Mouse (Mus musculus): ENCODE measurements around the gene Stat1. TPM values are rescaled to one million over a fixed set of nuclear protein-coding genes. Genes with fewer than 3 reads are reported as not detected.
A peak's percentile ranks its signal among the peaks of the same experiment; 100 is the strongest.

Stat1 gene
- total and polyA plus RNA-seq, 3 experiments = 10.2 to 77.0 (median 66.1) TPM

DNA sequence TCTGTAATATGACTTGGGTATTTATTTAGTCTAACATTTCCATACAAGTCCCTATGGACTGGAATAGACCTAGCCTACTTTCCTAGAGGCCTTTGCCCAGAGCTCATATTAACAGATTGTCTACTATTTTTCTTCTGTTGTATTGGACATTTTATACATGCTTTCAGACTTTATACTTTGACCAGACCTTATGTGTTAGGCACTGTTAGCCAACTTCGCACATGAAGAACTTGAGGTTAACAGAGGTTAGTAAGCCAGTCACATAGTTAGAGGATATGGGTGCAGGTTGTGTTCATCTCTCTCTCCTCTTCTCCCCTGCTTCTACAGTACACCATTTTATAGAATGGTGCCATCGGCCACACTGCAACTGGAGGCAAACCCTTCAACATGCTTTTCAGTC lies 38.8 kb downstream of the Stat1 start:
- DNase-seq (ENCODE audit: low spot score) = no peak
- no peak for ATAC-seq (ENCODE audit: extremely low read depth, insufficient number of reproducible peaks, low FRiP score, poor library complexity, severe bottlenecking)
- Histone ChIP-seq H3K4me3 (ENCODE audit: low read depth, low read length) (no peak overlapping the region), H3K36me3 (replicated peaks) (peaks cover 93% of the 10 kb centered on the region), H3K9me3 (replicated peaks) (no peaks in the 10 kb centered on the region), H3K4me1 (ENCODE audit: insufficient read depth, low read depth, low read length) (no peaks in the 10 kb centered on the region), H3K27me3 (ENCODE audit: insufficient read depth, low read length) (no peaks in the 10 kb centered on the region)
- TF ChIP-seq POLR2AphosphoS5 (IDR thresholded peaks at IDR 0.05; ENCODE audit: insufficient replicate concordance, low read depth, low read length) = no peak
- no peak for TF ChIP-seq GATA1 (IDR thresholded peaks at IDR 0.05; ENCODE audit: borderline replicate concordance, low read length)
- TF ChIP-seq GATA2 (IDR thresholded peaks at IDR 0.05; ENCODE audit: borderline replicate concordance, low read depth, low read length) = no peak
- no peak for TF ChIP-seq TAL1 (conservative IDR thresholded peaks at IDR 0.05; ENCODE audit: low read depth, low read length)
- no peak for TF ChIP-seq CTCF (IDR thresholded peaks at IDR 0.05; ENCODE audit: low read depth, low read length)

DNA sequence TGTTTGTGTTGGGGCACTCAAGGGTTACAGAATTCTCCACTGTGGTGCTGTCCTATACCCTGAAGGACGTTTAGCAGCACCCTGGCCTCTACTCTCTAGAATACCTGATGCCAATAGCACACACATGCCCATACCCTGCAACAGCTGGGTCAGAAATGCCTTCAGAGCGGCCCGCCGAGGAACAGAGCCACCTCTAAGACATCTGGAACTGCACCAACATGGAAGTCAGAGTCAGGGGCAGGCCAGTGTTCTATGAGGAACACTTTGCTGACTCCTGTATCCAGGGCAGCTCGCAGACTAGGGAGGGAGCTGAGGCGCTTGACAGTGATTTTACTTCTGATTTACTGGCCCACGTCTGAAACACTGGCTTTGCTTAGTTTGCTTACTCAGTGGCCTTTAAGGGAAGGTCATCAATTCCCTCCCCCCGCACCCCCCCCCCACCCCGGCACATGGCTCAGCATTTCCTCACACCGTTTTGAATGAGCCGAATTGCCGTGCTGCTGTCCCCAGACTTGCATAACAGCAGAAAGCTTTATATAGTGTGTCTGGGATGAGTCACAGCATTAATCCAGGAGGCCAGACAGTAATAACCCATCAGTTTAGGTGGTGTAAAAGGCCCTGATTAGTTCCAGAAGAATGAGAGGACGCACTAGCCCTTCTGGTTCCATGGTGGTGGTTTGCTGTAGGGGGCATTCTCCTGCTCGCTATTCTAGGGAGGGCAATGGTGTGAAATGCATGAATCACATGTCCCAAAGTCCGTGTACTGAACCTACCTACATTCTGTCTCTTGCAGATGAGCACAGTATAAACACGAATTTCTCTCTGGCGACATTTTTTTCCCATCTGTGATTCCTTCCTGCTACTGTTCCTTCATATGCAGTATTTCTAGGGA lies 39.5 kb downstream of the Stat1 start:
- Histone ChIP-seq H3K4me3 (ENCODE audit: low read depth, low read length) (no peak overlapping the region), H3K27me3 (ENCODE audit: insufficient read depth, low read length) (no peaks in the 10 kb centered on the region), H3K36me3 (replicated peaks) (peaks cover 92% of the 10 kb centered on the region), H3K9me3 (replicated peaks) (no peaks in the 10 kb centered on the region), H3K4me1 (ENCODE audit: insufficient read depth, low read depth, low read length) (no peaks in the 10 kb centered on the region)
- DNase-seq (ENCODE audit: low spot score) (no peak), ATAC-seq (ENCODE audit: extremely low read depth, insufficient number of reproducible peaks, low FRiP score, poor library complexity, severe bottlenecking) (no peak)
- no peak for TF ChIP-seq CTCF (IDR thresholded peaks at IDR 0.05; ENCODE audit: low read depth, low read length)
- TF ChIP-seq GATA1 (IDR thresholded peaks at IDR 0.05; ENCODE audit: borderline replicate concordance, low read length) = no peak
- TF ChIP-seq TAL1 (conservative IDR thresholded peaks at IDR 0.05; ENCODE audit: low read depth, low read length) = no peak
- no peak for TF ChIP-seq GATA2 (IDR thresholded peaks at IDR 0.05; ENCODE audit: borderline replicate concordance, low read depth, low read length)
- TF ChIP-seq POLR2AphosphoS5 (IDR thresholded peaks at IDR 0.05; ENCODE audit: insufficient replicate concordance, low read depth, low read length) = no peak

DNA sequence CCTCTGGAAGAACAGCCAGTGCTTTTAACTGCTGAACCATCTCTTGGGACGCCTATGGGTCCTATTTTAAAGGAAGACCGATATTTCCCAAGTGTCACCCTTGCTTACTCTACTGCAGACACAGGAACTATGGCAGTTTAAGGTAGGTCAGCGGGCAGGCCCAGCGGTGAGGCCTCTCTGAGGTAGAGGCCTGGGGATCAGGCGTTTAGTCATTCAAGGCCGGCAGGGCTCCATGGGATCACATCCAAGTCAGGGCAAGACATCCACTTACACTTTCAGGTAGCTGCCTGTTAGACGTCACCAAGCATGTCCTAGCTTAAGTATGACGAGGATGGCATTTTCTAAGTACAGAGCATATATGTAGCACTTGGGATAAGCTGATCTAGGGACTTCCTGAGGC lies 41.9 kb downstream of the Stat1 start:
- DNase-seq (ENCODE audit: low spot score) (no peak), ATAC-seq (ENCODE audit: extremely low read depth, insufficient number of reproducible peaks, low FRiP score, poor library complexity, severe bottlenecking) (no peak)
- Histone ChIP-seq H3K36me3 (replicated peaks) (peaks cover 88% of the 10 kb centered on the region), H3K9me3 (replicated peaks) (no peaks in the 10 kb centered on the region), H3K4me1 (ENCODE audit: insufficient read depth, low read depth, low read length) (no peaks in the 10 kb centered on the region), H3K27me3 (ENCODE audit: insufficient read depth, low read length) (no peaks in the 10 kb centered on the region), H3K4me3 (ENCODE audit: low read depth, low read length) (no peak overlapping the region)
- no peak for TF ChIP-seq TAL1 (conservative IDR thresholded peaks at IDR 0.05; ENCODE audit: low read depth, low read length)
- TF ChIP-seq GATA2 (IDR thresholded peaks at IDR 0.05; ENCODE audit: borderline replicate concordance, low read depth, low read length) = no peak

DNA sequence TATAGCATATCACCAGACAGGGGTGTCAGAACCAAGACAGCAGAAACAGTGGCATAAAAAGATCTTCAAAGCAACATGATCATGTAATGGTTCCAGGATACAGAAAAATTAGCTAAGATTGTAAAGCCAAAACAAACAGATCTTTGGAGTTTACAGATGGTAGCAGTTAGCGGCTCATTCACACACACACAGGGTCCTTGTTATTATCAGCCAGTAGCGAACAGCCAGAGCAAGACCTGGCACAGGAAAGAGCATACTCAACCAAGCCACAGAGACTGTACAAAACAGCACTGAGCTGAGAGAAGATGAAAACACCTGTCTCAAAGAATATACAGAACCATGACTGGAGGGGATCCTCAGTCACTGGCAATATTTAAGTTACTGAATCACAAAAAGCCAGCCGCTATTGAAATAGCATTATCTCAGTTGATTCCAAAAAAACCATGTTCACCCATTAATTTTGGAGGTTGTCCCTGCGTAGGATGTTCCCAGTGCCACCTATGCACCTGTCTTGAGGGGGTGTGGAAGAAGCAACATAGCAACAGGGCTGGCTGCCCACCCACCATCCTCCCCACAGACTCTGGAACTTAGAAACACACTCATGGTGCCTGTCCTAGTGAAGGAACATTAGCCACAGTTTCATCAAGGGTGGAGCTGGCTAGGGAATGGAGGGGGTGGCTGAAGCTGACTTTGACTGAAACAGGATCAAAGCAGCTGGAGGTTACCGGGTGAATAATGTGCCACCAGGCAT lies 44.6 kb downstream of the Stat1 start:
- H3K27me3 ChIP-seq (ENCODE audit: insufficient read depth, low read length) = no peaks in the 10 kb centered on the region
- TF ChIP-seq TAL1 (conservative IDR thresholded peaks at IDR 0.05; ENCODE audit: low read depth, low read length) = no peak
- TF ChIP-seq POLR2AphosphoS5 (IDR thresholded peaks at IDR 0.05; ENCODE audit: insufficient replicate concordance, low read depth, low read length) = no peak
- TF ChIP-seq GATA2 (IDR thresholded peaks at IDR 0.05; ENCODE audit: borderline replicate concordance, low read depth, low read length) = no peak
- no peak for TF ChIP-seq GATA1 (IDR thresholded peaks at IDR 0.05; ENCODE audit: borderline replicate concordance, low read length)
- TF ChIP-seq CTCF (IDR thresholded peaks at IDR 0.05; ENCODE audit: low read depth, low read length) = no peak
- no peaks in the 10 kb centered on the region for H3K4me1 ChIP-seq (ENCODE audit: insufficient read depth, low read depth, low read length)
- no peak for ATAC-seq (ENCODE audit: extremely low read depth, insufficient number of reproducible peaks, low FRiP score, poor library complexity, severe bottlenecking)
- no peaks in the 10 kb centered on the region for H3K9me3 ChIP-seq (replicated peaks)
- H3K36me3 ChIP-seq (replicated peaks) = peaks cover 88% of the 10 kb centered on the region
- no peak overlapping the region for H3K4me3 ChIP-seq (ENCODE audit: low read depth, low read length)
- DNase-seq (ENCODE audit: low spot score) = no peak

DNA sequence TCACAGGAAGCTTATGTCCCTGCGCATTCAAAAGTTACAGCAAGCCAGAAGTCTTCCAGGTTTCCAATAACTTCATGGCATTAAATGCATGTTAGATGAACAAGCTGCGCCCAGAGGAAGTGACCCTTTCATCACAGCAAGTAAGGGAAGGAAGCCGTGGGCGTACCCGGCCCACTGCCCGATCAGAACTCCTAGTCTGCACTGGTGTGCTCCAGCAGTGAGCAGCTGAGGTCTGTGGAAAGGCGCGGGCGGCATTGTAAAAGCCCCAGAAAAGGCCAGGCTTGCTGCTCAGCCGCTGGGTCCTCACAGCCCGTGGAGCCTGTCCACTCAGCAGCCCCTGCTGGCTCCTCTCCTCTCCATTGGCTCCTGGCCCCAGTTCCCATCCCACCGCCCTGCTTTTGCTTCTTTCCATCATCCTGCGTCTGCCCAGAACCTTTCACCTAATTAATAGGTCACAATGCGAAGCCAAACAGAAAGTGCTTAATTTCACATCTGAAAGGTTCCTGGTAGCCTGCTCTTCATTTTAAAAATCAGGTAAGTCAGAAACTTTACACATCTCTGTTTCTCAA lies 47.5 kb downstream of the Stat1 start:
- Histone ChIP-seq H3K4me3 (ENCODE audit: low read depth, low read length) (no peak overlapping the region), H3K27me3 (ENCODE audit: insufficient read depth, low read length) (no peaks in the 10 kb centered on the region), H3K9me3 (replicated peaks) (no peaks in the 10 kb centered on the region), H3K4me1 (ENCODE audit: insufficient read depth, low read depth, low read length) (peaks cover 6% of the 10 kb centered on the region; the same call in 1 of the 2 replicates), H3K36me3 (replicated peaks) (peaks cover 70% of the 10 kb centered on the region)
- TF ChIP-seq GATA2 (IDR thresholded peaks at IDR 0.05; ENCODE audit: borderline replicate concordance, low read depth, low read length) (no peak), TAL1 (conservative IDR thresholded peaks at IDR 0.05; ENCODE audit: low read depth, low read length) (no peak), CTCF (IDR thresholded peaks at IDR 0.05; ENCODE audit: low read depth, low read length) (no peak), GATA1 (IDR thresholded peaks at IDR 0.05; ENCODE audit: borderline replicate concordance, low read length) (no peak), POLR2AphosphoS5 (IDR thresholded peaks at IDR 0.05; ENCODE audit: insufficient replicate concordance, low read depth, low read length) (no peak)
- no peak for ATAC-seq (ENCODE audit: extremely low read depth, insufficient number of reproducible peaks, low FRiP score, poor library complexity, severe bottlenecking)
- no peak for DNase-seq (ENCODE audit: low spot score)

DNA sequence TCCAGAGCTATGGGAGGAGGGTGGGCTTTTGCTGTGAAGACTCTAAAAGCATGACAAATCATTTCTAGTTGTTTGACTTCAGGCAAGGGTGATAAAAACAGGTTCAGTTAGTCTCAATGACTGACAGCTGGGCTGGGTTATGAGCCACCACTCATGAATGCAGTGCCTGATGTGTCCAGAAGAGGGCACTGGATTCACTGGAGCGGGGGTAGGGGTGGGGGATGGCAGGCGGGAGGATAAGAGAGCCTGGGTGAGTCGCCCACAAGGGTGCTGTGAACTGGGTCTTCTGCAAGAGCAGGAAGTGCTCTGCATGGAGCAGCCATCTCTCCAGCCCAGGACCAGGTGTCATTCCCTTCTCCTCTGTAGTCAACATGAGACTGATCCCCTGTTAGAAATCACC lies 50.8 kb downstream of the Stat1 start:
- Histone ChIP-seq H3K4me1 (ENCODE audit: insufficient read depth, low read depth, low read length) (peaks cover 6% of the 10 kb centered on the region; the same call in 1 of the 2 replicates), H3K27me3 (ENCODE audit: insufficient read depth, low read length) (no peaks in the 10 kb centered on the region), H3K36me3 (replicated peaks) (peaks cover 49% of the 10 kb centered on the region), H3K9me3 (replicated peaks) (no peaks in the 10 kb centered on the region), H3K4me3 (ENCODE audit: low read depth, low read length) (no peak overlapping the region)
- peak; percentile 15; the same call in 1 of the 2 replicates for ATAC-seq (ENCODE audit: extremely low read depth, insufficient number of reproducible peaks, low FRiP score, poor library complexity, severe bottlenecking)
- TF ChIP-seq CTCF (IDR thresholded peaks at IDR 0.05; ENCODE audit: low read depth, low read length) = peak; percentile 71
- no peak for TF ChIP-seq GATA2 (IDR thresholded peaks at IDR 0.05; ENCODE audit: borderline replicate concordance, low read depth, low read length)
- DNase-seq (ENCODE audit: low spot score) = peak; percentile 42

Measured in G1E (cell line).